Mouse (Mus musculus): ENCODE measurements at regions not wholly inside any gene's neighbourhood (a gene's known extent, or its start where the extent isn't known, plus 50 kb on each side); places are given as distances from the start of the nearest gene placed in this dataset.

- DNase-seq (ENCODE audit: extremely low spot score): no peak
These were observed 252.5 kb upstream of the Kcnj16 start for GRCm38 (mm10) chr11:110715300-110715699.

GRCm38 (mm10) chr11:110716369-110716768 lies 251.5 kb upstream of the Kcnj16 start:
- no peak for DNase-seq (ENCODE audit: extremely low spot score)

GRCm38 (mm10) chr11:110722701-110723100 lies 245.1 kb upstream of the Kcnj16 start:
- no peak for DNase-seq (ENCODE audit: extremely low spot score)

- DNase-seq (ENCODE audit: extremely low spot score): no peak
These were observed 243.9 kb upstream of the Kcnj16 start for GRCm38 (mm10) chr11:110723971-110724370.

GRCm38 (mm10) chr11:110727357-110727961 lies 240.4 kb upstream of the Kcnj16 start:
- DNase-seq (ENCODE audit: extremely low spot score): no peak

GRCm38 (mm10) chr11:110731510-110731909 lies 236.3 kb upstream of the Kcnj16 start:
- no peak for DNase-seq (ENCODE audit: extremely low spot score)

- DNase-seq (ENCODE audit: extremely low spot score): no peak
These were observed 193.7 kb upstream of the Kcnj16 start for GRCm38 (mm10) chr11:110774128-110774527.

GRCm38 (mm10) chr11:110781492-110782276 lies 186.1 kb upstream of the Kcnj16 start:
- DNase-seq (ENCODE audit: extremely low spot score): no peak

- DNase-seq (ENCODE audit: extremely low spot score): no peak
These were observed 178.3 kb upstream of the Kcnj16 start for GRCm38 (mm10) chr11:110789537-110789936.

GRCm38 (mm10) chr11:110799887-110800578 lies 167.8 kb upstream of the Kcnj16 start:
- no peak for DNase-seq (ENCODE audit: extremely low spot score)

GRCm38 (mm10) chr11:110802013-110802412 lies 165.8 kb upstream of the Kcnj16 start:
- no peak for DNase-seq (ENCODE audit: extremely low spot score)

GRCm38 (mm10) chr11:110804079-110804478 lies 163.8 kb upstream of the Kcnj16 start:
- no peak for DNase-seq (ENCODE audit: extremely low spot score)

GRCm38 (mm10) chr11:110813137-110813536 lies 154.7 kb upstream of the Kcnj16 start:
- DNase-seq (ENCODE audit: extremely low spot score): no peak

- DNase-seq (ENCODE audit: extremely low spot score): no peak
These were observed 153.1 kb upstream of the Kcnj16 start for GRCm38 (mm10) chr11:110814732-110815131.

GRCm38 (mm10) chr11:110815206-110815605 lies 152.6 kb upstream of the Kcnj16 start:
- DNase-seq (ENCODE audit: extremely low spot score): no peak

GRCm38 (mm10) chr11:110828584-110828983 lies 139.2 kb upstream of the Kcnj16 start:
- no peak for DNase-seq (ENCODE audit: extremely low spot score)

GRCm38 (mm10) chr11:110836688-110837087 lies 131.1 kb upstream of the Kcnj16 start:
- no peak for DNase-seq (ENCODE audit: extremely low spot score)

- DNase-seq (ENCODE audit: extremely low spot score): no peak
These were observed 128.5 kb upstream of the Kcnj16 start for GRCm38 (mm10) chr11:110839316-110839715.

GRCm38 (mm10) chr11:110868319-110868718 lies 99.5 kb upstream of the Kcnj16 start:
- DNase-seq (ENCODE audit: extremely low spot score): no peak

- no peak for DNase-seq (ENCODE audit: extremely low spot score)
These were observed 97.7 kb upstream of the Kcnj16 start for GRCm38 (mm10) chr11:110870133-110870532.

- DNase-seq (ENCODE audit: extremely low spot score): no peak
These were observed 93.2 kb upstream of the Kcnj16 start for GRCm38 (mm10) chr11:110874626-110875025.

- no peak for DNase-seq (ENCODE audit: extremely low spot score)
These were observed 86.9 kb upstream of the Kcnj16 start for GRCm38 (mm10) chr11:110880971-110881370.
